Mouse (Mus musculus) B cell, adult 62 days (primary cell): ENCODE measurements around the gene Olfr1336. TPM values are rescaled to one million over a fixed set of nuclear protein-coding genes. Genes with fewer than 3 reads are reported as not detected.

Source experiments
- total RNA-seq: library from RNA; stranded (reverse); gene quantifications from 4 replicates; pipeline ENCODE4 v1.2.4, GENCODE M21; 2023

The Olfr1336 gene
- total RNA-seq = not detected in 4 replicates

GRCm38 (mm10) chr7:6455868-6456267 is at the start of gene Olfr1336:
Gene Olfr1336 (plus strand): TSS chr7:6456168.

GRCm38 (mm10) chr7:6410043-6410442 is 45.9 kb upstream of the Olfr1336 start, which contains the start of gene Gm20715:
Gene Gm20715 (plus strand): TSS chr7:6410277.

GRCm38 (mm10) chr7:6438388-6438787 is 17.6 kb upstream of the Olfr1336 start, which contains the start of gene Olfr1344:
Gene Olfr1344 (plus strand): TSS chr7:6438688.

GRCm38 (mm10) chr7:6466951-6467350 is 11.0 kb downstream of the Olfr1336 start, which contains the start of gene Olfr1346:
Gene Olfr1346 (plus strand): TSS chr7:6467101.

GRCm38 (mm10) chr7:6486841-6487240 is 30.9 kb downstream of the Olfr1336 start, which contains the start of gene Olfr5:
Gene Olfr5 (minus strand): TSS chr7:6486941.

DNA sequence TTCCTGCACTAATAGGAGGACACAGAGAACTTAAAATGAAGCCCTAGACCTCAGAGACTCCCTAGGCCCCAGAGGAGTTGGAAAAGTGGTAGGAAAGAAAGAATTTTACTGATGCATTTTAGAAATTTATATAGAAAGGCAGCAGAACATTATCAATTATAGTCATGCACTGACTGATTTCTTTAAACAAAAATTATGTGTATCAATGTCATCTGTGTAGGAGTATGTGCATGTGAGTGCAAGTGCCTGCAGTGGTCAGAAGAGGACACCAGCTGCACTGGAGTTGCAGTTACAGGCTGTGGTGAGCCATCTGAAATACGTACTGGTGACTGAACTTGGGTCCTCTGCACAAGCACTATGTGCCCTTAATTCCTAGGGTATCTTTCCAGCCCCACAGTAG is 43.7 kb downstream of the Olfr1336 start, which contains the start of gene Olfr1347:
TSS of gene Olfr1347 (minus strand) at position 101 of the 400 bp plus-strand sequence.

DNA sequence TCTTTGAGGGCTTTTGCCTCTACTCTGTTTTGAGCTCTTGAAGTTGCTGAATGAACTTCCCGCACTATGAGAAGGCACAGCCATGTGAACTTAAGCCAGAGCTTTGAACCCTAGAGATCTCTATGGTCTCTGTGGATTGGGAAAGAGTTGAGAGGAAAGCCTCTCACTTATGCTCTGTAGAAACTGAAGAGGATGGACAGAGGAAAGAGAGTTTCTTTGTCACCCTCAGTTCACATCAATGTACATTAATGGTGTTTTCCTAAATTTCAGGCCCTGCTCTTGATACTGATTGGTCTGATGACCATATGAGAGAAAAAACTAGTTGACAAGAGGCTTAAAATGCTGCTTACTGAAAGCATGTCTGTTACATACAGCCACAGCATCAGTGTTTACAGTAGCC is 52.7 kb downstream of the Olfr1336 start, which contains the start of gene Olfr1348:
TSS of gene Olfr1348 (minus strand) at position 101 of the 400 bp plus-strand sequence.

Other genes with a start within 250 kb of the Olfr1336 start
- gene Zscan5b, start 233.9 kb upstream of the Olfr1336 start, total RNA-seq = not detected in 4 replicates
- gene Epp13, start 203.5 kb upstream of the Olfr1336 start, total RNA-seq = not detected in 4 replicates
- gene Zfp667, start 169.6 kb upstream of the Olfr1336 start, total RNA-seq = 9.2 to 14.2 TPM (median 10.2 TPM) in 4 replicates
- 1.1 to 4.4 TPM (median 1.3 TPM) in 4 replicates for gene Zfp583, start 124.9 kb upstream of the Olfr1336 start, total RNA-seq
- 0.25 to 0.63 TPM (median 0.53 TPM) in 4 replicates for gene Gm3854, start 112.4 kb upstream of the Olfr1336 start, total RNA-seq
- 1.3 to 2.5 TPM (median 1.9 TPM) in 4 replicates for gene Zfp78, start 92.9 kb upstream of the Olfr1336 start, total RNA-seq
- gene Zfp28, start 72.9 kb upstream of the Olfr1336 start, total RNA-seq = 3.2 to 7.0 TPM (median 5.5 TPM) in 4 replicates
- 1.2 TPM in 1 of 4 replicates, not detected in the others for gene Smim17, start 57.5 kb upstream of the Olfr1336 start, total RNA-seq
- not detected in 4 replicates for gene Gm20715, start 45.9 kb upstream of the Olfr1336 start, total RNA-seq
- gene Olfr1344, start 17.5 kb upstream of the Olfr1336 start, total RNA-seq = not detected in 4 replicates
- gene Olfr1346, start 10.9 kb downstream of the Olfr1336 start, total RNA-seq = not detected in 4 replicates
- gene Olfr5, start 30.8 kb downstream of the Olfr1336 start, total RNA-seq = not detected in 4 replicates
- not detected in 4 replicates for gene Olfr1347, start 43.6 kb downstream of the Olfr1336 start, total RNA-seq
- not detected in 4 replicates for gene Olfr1348, start 52.6 kb downstream of the Olfr1336 start, total RNA-seq
- gene Olfr1349, start 66.8 kb downstream of the Olfr1336 start, total RNA-seq = not detected in 4 replicates
- gene Olfr1350, start 108.7 kb downstream of the Olfr1336 start, total RNA-seq = not detected in 4 replicates
- not detected in 4 replicates for gene Zim1, start 240.3 kb downstream of the Olfr1336 start, total RNA-seq